In the genomic region with DNA sequence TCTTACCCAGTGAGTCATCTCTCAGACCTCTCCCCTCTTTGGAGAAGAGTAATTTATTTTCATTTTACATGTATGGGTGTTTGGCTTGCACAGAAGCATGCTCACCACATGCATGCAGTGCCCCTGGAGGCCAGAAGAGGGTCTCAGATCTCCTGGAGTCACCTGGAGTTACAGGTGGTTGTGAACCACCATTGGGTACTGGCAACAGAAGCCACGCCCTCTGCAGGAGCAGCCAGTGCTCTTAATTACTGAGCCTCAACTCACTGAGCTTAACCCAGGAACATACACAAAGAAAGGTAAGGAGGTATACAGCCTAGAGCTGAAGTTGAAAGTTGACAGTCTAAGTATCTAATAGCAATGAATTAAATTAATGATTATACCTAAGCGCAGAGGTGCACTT, we compare ENCODE assay signal across 17 mouse cellular contexts. TPM values are rescaled to one million over a fixed set of nuclear protein-coding genes. Genes with fewer than 3 reads are reported as not detected.
"Had no signal": no experiment of that assay in that cellular context is flagged by ENCODE, and none has a peak within 500 bp of the region (broad histone marks: within the 10 kb centered on the region; RNA-seq: fewer than 3 reads in every experiment).

No protein-coding gene starts in this region.

- ATAC-seq: lung, postnatal 0 days had no signal

- H3K4me2 ChIP-seq: limb, embryonic 13.5 days; midbrain, embryonic 12.5 days; neural tube, embryonic 15.5 days had no signal

- H3K27ac ChIP-seq: limb, embryonic 13.5 days; liver, embryonic 14.5 days; midbrain, embryonic 12.5 days; neural tube, embryonic 15.5 days had no signal

- DNase-seq: kidney, adult 8-10 months; kidney, postnatal 36 days; left cerebral cortex, postnatal 4 days; lung, adult 18-20 months; lung, postnatal 4 days; thymus, adult 18-20 months; thymus, postnatal 14 days had no signal

- H3K27me3 ChIP-seq: limb, embryonic 13.5 days; megakaryocyte, embryonic 14.5 days; midbrain, embryonic 12.5 days; neural tube, embryonic 15.5 days had no signal

- H3K9me3 ChIP-seq: limb, embryonic 13.5 days; megakaryocyte, embryonic 14.5 days; midbrain, embryonic 12.5 days; neural tube, embryonic 15.5 days had no signal

- H3K9ac ChIP-seq: limb, embryonic 13.5 days; liver, embryonic 14.5 days; midbrain, embryonic 12.5 days; neural tube, embryonic 15.5 days had no signal

- H3K4me3 ChIP-seq: limb, embryonic 13.5 days; megakaryocyte, embryonic 14.5 days; midbrain, embryonic 12.5 days; myocyte; neural tube, embryonic 15.5 days had no signal

- H3K4me1 ChIP-seq: limb, embryonic 13.5 days; midbrain, embryonic 12.5 days; neural tube, embryonic 15.5 days had no signal

RNA-seq across cellular contexts. Expression of a gene that starts 17.0 kb away (rescaled TPM):
- total RNA-seq: layer of hippocampus, postnatal 10 days; liver, adult 2 months had no signal
- polyA plus RNA-seq: limb, embryonic 13.5 days; liver, adult 2 months; midbrain, embryonic 12.5 days; neural tube, embryonic 11.5 days had no signal

RNA-seq across cellular contexts. Expression of a gene that starts 17.1 kb away (rescaled TPM):
- polyA plus RNA-seq: liver, adult 2 months had no signal
